Mouse (Mus musculus) adipocyte (in vitro differentiated cells): ENCODE results near the gene Aimp2.

ENCODE experiments used
- DNase-seq: peaks from one replicate; pipeline ENCODE4 v3.0.0-alpha.2; 2016; ENCODE audit warnings: low spot score

The Aimp2 gene

DNA sequence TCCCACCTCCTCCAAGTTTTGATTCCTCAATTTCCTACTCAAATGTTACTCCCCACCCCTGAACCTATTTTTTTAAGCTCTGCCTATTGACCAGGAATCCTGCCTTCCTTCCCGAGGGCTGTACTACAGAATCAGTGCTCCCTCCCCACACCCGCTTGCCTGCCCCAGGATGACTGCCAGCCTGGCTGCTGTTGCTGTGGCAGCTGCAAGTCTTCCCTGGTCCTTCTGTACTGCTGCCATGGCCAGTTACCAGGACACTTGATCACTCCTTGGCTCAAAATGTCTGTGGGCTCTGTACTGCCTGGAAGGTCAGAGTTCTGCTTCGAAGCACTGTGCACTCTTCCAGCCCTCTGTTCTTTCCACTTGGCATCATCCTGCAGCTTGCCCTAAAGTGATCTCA, 7.5 kb downstream of the Aimp2 start:
- DNase-seq: peak; percentile 72

DNA sequence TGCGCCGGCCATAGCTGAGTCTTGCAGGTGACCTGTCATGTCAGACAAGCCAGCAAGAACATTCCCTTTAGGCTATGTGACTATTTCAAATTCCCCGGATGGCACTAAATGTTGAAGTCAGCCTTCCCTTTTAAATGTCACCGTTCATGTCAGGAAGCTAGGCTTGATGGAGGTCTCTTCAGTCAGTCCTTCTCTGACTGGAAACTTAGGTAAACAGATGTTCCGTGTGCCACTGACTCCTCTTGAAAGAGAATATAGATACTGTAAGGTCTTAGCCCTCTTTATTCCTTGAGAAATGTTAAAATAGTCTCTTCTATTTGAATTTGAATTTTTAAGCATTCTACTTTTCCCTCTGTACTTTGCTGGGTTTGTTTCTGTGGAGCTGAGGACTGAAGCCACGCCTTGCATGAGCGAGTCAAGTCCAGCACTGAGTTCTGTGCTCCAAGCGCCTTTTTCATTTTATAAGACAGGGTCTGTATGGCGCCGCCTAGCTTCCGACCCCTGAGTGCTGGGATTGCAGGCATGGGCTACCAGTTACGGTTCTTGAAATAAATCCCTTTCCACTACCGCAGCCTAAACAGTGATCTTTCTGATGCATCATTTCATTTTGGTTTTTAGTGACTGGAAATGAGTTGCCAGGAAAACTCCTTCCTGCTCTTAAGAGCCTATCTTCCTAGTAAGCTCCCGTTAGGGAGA, 11.9 kb downstream of the Aimp2 start, which contains the start of gene Ankrd61:
Gene Ankrd61 (minus strand): TSS at position 51 of the 696 bp plus-strand sequence.
- no peak for DNase-seq

DNA sequence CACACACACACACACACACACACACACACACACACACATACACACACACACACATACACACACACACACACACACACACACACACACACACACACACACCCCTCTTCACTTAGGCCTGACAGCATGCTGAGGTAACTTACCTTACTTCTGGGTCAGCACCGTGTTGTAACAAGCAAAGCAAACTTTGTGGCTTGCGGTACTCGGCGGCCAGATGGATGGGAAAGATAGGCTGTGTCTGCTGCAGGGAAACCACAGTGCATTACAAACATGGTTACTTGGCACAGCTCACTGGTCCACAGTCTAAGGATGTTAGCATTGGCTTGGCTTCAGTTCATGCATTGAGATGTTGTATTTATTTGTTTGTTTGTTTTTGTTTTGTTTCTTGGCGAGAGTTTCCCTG, 16.3 kb downstream of the Aimp2 start:
- DNase-seq: no peak

DNA sequence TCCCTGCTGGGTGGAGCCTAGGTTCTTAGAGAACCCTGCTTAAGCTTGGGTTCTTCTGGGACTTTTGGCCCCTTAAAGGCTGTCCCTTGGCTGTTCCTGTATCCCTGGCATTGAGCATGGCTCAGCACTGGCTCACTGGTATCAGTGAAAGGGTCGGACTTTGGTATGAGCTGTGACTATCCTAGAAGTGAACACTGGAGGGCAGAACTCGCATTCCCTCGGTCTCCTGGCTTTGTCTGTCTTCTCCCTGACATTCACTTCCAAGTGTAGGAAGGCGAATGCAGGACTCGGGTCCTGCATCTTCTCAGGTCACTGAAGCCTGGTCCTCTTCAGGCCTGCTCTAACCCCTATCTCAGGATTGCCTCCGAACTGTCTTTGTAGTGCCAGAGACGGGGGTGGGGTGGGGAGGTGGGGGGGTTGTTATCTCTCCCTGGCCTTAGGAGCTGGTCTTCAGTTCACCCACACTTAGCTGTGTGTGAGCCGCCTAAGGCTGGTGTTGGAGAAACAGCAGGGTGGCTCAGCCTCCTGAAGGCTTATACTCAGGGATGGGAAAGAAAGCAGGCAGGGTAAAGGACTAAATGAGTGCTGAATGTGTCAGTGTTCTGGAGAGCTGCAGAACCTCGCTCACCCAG, 17.3 kb downstream of the Aimp2 start:
- peak; percentile 7 for DNase-seq

DNA sequence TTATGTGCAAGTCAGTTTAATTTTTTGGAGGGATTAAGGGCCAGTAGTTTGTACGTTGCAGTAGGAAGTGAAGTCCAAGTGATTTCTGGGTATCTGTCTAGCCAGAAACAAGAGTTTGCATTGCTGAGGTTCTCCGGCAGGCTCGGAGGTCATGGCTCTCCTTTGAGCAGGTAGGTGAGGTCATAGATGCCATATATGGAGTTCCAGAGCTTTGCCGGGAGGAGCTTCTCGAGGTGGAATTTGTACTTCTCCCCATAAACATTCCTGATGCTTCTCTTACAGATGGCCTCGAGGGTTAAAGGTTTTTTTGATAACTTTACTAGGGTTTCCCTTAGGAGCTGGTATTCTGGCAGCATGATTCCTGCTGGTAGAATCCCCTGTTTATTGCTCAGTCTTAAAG, 18.9 kb downstream of the Aimp2 start:
- no peak for DNase-seq

DNA sequence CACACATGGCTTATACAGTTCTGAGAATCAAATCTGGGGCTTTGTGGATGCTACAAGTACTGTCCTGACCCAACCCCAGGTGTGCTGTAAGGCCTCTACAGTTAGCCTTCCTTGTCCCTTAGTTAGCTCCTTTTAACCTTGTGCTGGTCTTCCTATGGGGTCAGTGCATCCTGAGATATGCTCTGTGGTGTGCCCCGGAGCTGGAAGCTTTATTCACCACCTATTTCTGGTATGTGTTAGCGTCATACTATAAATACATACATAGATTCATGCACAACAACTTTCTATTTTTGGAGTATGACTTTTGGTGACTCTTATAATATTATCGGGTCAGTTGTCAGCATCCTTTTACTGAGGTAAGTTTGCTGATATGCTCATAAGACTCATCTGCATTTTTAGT, 24.4 kb downstream of the Aimp2 start:
- DNase-seq: no peak

DNA sequence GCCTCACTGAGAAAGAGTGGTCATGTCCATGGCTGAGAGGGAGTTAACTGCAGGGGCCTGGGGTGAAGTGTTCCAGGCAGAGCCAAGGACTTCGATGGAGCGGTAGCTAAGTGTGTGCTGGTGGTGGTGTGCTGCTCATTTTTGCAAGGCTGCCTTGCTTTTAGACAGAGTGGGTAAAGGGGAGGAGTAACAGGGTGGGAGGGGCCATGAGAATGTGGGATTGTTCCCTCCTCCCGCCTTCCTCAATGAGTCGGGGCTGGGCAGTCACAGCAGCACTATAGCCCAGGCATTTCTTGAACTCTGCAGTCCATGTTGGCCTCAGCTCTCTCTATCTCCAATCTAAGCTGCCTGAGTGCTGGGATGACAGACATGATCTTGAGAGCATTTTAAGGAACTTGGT, 35.1 kb downstream of the Aimp2 start:
- DNase-seq: no peak

DNA sequence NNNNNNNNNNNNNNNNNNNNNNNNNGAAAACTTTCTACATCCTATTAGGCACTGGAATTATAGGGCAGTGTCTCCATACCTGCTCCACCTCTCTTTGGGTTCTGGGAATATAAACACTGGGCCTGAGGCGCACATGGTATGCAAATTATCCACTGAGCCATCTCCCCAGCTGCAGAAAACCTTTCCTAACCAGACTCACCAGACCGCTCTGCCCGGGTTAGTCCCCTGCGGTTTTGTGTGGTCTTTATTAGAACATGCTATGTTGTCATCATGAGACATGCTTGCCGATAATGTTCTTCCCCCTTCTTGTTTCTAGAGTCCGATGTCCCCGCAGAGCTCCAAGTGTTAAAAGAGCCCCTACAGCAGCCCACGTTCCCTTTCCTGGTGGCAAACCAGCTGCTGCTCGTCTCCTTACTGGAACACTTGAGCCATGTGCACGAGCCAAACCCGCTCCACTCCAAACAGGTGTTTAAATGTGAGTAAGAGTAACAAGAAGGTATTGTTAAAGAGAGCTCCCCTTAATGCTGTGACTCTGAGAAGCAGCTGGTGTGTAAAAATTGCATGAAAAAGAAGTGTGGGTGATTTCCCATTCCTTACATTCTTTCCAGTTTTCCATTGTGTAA, 38.0 kb downstream of the Aimp2 start:
- DNase-seq: no peak
